Mouse (Mus musculus): Measurements from ENCODE around the gene Mtmr10. TPM values are rescaled to one million over a fixed set of nuclear protein-coding genes. Genes with fewer than 3 reads are reported as not detected.

Gene Mtmr10
- total RNA-seq, 4 experiments from 2014 or later, result 17.9 to 22.5 (median 19.0) TPM

DNA sequence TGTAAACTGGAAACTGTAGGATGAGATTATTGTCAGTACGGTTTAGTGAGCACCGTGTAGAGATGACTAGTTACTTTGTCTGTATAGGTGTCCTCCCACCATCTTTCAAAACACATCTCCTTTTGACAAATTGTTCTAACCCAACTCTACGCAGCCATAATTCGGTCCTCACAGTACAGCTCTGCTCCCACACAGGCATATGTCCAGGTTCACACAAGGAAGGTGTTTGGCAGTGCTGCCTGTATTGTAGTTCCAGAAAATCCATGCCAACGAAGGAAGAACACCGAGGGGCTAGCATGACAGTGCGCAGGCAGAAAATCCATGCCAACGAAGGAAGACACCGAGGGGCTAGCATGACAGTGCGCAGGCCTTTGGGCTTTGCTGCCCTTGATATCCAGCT, 4.3 kb downstream of the Mtmr10 start:
- no peak for DNase-seq (ENCODE audit: low spot score in 2 of 2)

DNA sequence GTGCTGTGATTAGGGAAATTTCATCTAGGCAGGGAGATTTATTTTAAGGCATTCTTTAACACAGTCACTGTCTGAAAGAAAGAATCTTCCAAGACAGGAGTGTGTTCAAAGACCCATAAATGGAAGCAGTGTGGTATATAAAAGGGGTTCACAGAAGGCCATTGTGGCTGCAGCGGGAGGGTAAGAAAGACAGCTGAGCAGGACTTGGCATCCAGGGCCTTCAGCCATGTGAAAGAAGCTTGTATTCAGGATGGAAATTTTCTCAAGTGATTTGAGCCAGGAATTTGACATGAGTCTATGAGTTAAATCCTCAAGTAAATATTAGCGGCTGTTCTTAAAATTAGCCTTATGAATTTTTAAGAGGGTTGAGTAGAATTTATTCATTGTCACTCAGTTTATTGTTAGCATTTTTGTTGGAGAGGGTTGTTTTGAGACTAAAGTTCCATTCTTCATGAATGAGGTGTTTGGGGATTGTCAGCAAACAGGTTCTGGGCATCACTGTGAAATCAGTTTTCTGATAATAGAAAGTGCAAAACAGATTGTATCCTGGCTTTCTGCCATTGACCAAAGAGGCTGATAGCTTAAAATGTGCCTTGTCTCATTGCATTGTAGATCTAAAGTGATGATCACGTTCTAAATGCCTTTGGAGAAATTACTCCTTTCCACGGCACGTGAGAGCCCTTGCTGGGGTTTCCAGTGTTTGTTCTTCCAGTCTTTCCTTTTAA, 9.0 kb downstream of the Mtmr10 start:
- DNase-seq (ENCODE audit: low spot score in 2 of 2), result no peak

DNA sequence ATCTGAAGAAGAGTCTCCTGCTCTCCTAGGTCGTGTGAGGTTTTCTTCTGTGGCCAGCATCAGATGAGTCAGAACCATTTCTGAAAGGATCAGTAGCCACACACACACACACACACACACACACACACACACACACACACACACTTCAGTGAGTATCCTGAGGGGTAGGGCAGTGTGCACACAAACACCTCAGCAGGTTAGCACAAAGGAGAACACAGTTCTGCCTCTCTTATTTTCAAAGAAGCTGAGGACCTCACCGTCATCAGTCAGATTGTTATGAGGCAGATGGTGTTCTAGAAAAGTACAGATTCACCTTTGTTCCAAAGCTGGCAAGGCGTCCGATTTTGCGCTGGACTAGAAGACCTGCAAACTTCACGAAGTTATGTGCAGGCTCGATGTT, 22.8 kb downstream of the Mtmr10 start:
- DNase-seq (ENCODE audit: low spot score in 2 of 2), result no peak

- DNase-seq (ENCODE audit: low spot score in 2 of 2), result no peak
Observed at GRCm38 (mm10) chr7:64310756-64311155, 23.3 kb downstream of the Mtmr10 start.

GRCm38 (mm10) chr7:64312811-64313210, 25.4 kb downstream of the Mtmr10 start:
- DNase-seq (ENCODE audit: low spot score in 2 of 2), result no peak

- no peak for DNase-seq (ENCODE audit: low spot score in 2 of 2)
Observed at GRCm38 (mm10) chr7:64321125-64321524, 33.7 kb downstream of the Mtmr10 start.

- no peak for DNase-seq (ENCODE audit: low spot score in 2 of 2)
Observed at GRCm38 (mm10) chr7:64321658-64322057, 34.2 kb downstream of the Mtmr10 start.

DNA sequence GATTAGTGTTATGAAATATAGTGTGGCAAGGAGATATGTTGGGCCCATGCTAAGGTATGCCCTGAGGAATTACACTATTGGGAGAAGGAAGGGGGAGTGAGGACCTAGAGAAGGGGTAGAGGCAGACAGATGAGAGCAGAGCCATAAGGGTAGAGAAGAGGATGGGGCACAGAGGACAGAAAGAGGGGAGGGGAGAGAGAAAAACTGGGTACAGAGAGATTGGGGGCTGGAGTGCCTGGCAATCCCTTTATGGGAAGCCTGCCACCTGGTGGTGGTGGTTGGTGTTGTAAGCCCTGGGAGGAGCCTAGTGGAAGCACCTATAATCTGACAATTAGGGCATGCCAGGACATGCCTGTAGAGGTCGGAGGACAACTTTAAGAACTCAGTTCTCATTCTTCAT, 39.4 kb downstream of the Mtmr10 start:
- peak; percentile 57 to 66 for DNase-seq (ENCODE audit: low spot score in 2 of 2)

GRCm38 (mm10) chr7:64327486-64327885, 40.0 kb downstream of the Mtmr10 start:
- DNase-seq (ENCODE audit: low spot score in 2 of 2), result no peak

DNA sequence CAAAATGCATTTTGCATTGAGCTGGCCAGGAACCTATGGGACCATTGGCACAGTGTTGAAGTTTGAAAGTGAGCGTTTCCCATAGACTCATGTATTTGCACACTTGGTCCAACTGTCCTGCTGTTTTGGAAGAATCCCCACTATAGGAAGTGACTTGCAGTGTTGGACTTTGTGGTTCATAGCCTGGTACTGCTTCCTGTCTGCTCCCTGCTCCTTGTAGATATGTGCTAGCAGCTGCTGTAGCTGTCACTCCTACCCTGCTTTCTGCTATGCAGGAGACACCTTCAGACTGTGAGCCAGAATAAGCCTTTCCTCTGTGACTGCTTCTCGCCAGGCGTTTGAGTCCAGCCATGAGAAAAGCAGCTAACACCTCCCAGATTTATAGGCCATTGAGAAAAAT, 43.9 kb downstream of the Mtmr10 start:
- DNase-seq (ENCODE audit: low spot score in 2 of 2), result no peak

DNA sequence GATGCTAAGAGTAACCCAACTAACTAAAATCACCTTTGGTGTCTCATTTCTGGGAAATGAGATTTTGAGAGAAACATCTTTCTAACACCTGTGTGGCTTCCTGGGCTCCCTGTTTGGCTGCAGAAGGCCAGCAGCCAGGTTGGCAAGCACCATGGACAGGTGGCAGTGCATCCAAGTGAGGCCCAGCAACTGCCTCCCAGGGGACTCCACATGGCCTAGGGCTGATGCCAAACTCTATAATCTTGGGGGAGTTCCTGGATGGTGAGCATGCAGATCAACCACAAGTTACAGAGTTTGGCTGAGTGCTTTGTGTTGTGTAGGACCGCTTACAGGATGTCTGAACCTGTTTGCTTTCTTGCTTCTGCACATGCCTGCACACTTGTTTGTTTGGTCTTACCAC, 45.2 kb downstream of the Mtmr10 start:
- DNase-seq (ENCODE audit: low spot score in 2 of 2), result no peak

DNA sequence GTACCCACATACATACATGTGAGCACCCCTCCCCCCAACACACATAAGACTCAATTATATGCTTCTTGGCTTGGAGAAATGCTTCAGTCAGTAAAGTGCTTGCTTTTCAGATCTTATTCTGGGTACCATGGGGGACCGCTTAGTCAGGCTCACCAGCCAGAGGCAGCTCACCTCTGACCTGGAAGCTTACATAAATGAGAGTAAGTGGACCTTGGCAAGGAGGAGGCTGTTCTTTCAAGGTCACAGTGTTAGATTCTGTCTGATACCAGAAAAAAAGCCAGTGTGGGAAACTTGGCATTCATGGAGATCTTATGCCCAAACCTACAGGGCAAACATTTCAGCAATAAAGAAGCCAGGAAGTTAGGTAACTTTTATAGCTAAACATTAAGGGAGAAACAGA, 60.4 kb downstream of the Mtmr10 start:
- no peak for DNase-seq (ENCODE audit: low spot score in 2 of 2)

DNA sequence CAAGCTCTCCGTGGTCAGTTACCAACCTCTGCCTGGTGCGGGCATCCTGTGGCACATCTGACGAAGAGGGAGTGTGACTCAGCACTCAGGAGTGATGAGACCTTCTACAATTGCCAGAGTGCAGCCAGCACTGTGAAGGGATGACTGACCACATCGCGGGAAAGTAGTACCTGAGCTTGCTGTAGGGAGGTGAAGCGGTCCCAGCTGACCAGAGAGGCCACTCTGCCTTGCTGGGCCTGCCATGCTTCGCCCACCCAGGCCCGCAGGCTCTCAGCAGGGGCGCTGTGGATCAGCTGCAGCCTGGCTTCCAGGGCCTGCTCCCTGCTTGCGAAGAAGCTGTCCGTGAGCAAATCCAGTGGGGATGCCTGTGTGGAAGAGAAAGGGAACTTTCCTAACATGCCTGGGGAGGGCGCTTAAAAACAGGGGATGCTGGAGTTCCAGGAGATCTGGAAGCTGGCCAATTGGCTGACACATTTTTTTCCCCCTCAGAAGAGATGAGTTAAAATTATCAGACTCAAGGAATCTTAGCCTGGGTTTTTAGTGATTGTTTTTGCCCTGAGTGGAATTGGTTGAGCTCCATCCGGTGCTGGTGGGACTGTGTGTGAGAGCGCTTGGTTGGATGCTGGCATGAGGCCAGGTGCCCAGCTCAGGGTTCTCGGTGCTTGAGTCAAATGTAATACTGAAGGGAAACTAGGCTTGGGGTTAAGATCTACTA, 61.9 kb downstream of the Mtmr10 start:
- DNase-seq (ENCODE audit: low spot score in 2 of 2), result no peak

- no peak for DNase-seq (ENCODE audit: low spot score in 2 of 2)
Observed at GRCm38 (mm10) chr7:64351087-64351486, 63.6 kb downstream of the Mtmr10 start.

DNA sequence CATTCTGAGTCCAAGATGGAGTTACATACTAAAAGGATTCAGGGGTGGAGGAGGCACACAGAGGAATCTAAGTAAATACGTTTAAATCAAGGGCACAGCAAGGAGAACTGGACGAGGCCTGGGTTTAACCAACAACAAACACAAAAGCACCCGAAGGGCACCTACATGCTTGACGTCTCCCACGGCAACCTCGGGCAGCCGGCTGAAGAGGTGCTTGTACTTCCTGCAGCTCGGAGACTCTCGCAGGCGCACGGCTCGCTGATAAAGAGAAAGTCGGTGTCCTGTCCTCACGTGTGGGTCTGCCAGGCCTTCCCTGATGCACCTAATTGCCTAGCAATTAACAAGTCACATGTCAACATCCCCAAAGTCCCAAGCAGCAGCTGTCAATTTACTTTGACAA, 66.8 kb downstream of the Mtmr10 start:
- DNase-seq (ENCODE audit: low spot score in 2 of 2), result no peak

DNA sequence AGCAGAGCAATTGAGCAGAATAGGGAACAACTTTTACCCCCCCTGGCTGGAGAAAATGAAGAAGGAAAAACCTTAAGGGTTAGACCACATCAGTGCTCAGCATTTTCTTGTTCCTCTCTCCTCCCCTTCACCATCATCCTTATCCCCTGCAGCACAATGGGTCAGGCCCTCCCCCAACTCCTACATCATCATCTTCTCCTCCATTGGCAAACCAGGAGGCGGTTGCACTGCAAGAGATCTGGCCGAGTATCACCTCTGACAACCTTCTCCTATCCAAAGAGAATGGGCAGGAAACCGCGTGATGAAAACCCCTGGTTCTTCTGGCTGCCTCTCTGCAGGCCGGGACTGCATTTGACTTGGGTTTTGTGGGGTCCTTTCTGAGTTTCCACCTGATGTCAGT, 69.2 kb downstream of the Mtmr10 start:
- no peak for DNase-seq (ENCODE audit: low spot score in 2 of 2)

DNA sequence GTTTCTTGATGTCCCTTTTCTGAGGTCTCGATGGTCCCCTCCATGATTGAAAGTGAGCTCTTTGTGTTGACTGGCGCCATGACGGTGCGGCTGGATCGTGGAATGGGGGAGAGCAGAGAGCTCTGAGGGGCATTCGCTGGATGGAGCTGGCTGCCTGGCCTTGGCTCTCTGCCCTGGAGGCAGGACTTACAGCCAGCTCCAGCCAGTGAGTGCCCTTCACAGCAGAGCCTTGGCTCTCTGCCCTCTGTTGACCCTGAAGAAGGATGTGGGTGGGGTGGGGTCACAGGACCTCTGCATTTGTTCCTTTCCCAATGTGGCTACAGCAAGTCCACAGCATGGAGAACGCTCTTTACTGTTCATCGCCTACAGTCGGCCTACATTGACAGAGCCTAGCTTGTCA, 70.0 kb downstream of the Mtmr10 start:
- no peak for DNase-seq (ENCODE audit: low spot score in 2 of 2)

GRCm38 (mm10) chr7:64358666-64359065, 71.2 kb downstream of the Mtmr10 start:
- DNase-seq (ENCODE audit: low spot score in 2 of 2), result no peak

DNA sequence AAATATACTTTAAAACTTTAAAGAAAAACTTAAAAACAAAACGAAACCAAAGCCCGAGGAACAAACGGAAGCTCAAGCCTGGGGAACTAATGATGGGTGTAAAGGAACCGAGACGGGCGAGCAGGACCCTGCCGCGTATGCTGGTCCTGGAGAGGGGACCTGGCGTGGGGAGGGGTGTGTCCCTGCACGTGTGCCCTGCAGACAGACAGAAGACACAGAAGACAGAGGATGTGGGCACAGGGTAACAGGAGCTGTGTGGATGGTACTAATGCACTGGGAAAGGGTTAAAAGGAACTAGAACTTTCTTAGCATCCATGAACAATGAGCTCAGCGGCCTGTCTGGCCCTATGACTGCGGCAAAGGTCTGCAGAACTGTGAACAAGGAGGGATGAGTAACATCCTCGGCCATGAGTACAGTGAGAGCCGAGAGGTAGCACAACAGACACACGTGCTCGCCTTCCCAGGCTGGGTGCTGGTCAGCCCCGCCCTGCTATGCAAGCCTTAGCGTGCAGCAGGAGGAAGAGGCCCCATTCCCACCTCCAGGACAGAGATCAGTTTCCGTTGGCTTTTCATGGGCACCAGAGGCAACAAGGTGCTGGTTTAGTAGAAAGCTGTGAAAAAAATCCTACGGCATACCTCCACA, 72.6 kb downstream of the Mtmr10 start:
- DNase-seq (ENCODE audit: low spot score in 2 of 2), result no peak

GRCm38 (mm10) chr7:64360586-64360945, 73.1 kb downstream of the Mtmr10 start:
- no peak for DNase-seq (ENCODE audit: low spot score in 2 of 2)

- no peak for DNase-seq (ENCODE audit: low spot score in 2 of 2)
Observed at GRCm38 (mm10) chr7:64365863-64366262, 78.4 kb downstream of the Mtmr10 start.

DNA sequence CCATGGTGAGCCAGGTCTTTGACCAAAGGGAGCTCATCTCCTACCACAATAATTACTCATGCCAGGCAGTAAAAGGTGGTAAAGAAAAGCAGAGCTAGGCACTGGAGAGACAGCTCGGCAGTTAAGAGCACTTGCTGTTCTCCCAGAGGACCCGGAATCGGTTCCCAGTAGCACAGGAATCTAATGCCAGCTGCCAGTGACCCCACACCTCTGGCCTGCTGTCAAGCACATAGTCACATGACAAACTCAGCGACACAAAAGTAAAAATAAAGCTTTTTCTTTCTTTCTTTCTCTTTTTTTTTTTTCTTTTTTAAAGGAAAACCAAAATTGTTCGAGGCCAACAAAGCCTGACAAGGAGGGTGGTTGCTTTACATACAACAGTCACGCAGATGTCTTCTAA, 82.4 kb downstream of the Mtmr10 start:
- DNase-seq (ENCODE audit: low spot score in 2 of 2), result no peak
